Mouse (Mus musculus): ENCODE data around the gene Hoxd10. TPM values are rescaled to one million over a fixed set of nuclear protein-coding genes. Genes with fewer than 3 reads are reported as not detected.

Hoxd10 gene
- total RNA-seq, 2 experiments from 2014 or later: 3.0 to 4.9 TPM

DNA sequence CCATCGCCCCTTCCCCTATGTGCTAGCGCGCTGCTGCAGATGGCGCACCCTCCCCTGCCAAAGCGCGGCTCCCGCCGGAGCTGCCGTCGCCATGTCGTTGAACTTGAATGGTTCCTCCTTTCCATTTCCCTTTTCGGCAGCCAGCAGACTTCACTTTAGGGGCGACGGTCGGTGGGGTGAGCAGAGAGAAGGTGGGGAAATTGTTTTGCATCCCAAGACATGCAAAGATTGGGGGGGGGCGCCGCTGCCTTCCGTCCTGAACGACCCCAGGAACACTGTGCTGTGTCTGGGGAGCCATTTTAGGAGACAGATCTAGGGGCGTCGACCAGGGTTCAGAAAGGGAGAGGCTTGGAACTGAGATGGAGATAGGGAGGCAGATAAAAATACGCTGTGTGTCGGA is 11.7 kb upstream of the Hoxd10 start:
- DNase-seq (ENCODE audit: low spot score in 2 of 2): no peak

DNA sequence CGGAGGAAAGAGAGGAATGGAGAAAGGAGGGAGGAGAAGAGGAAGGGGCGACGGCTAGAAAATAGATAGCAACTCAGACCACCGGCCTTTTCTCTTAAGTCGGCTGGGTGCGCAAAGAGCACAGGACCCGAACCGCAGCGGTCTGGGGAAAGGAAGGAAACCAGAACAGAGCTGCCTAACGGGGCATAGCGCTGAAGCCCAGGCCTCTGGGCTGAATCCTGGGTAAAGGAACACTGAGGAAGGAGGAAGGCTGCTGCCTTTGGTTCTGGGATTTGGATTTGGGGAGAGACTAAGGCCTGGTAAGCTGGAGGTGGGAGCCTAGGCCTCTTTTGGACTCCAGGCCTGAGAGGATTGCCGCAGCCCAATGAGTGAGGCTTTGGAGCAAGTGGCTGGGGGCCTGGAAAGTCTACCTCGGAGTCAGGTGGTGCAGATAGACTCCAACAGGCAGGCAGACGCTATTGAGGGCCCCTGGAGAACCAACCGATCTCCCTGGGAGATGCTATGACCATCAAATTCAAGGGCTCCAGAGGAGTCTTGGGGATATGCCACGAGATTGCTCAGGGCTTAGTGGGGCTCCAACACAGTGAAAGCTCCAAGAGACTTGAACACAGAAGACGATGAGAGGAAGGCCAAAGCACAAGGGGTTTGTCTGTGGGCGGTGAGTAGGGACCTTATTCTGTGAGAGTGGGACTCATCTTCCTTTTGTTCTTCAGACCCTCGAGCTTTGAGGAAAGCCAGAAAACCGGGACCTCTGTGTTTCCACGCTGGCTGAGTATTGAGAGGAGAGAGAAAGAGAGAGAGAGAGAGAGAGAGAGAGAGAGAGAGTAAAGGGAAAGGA is 10.9 kb upstream of the Hoxd10 start:
- no peak for DNase-seq (ENCODE audit: low spot score in 2 of 2)

DNA sequence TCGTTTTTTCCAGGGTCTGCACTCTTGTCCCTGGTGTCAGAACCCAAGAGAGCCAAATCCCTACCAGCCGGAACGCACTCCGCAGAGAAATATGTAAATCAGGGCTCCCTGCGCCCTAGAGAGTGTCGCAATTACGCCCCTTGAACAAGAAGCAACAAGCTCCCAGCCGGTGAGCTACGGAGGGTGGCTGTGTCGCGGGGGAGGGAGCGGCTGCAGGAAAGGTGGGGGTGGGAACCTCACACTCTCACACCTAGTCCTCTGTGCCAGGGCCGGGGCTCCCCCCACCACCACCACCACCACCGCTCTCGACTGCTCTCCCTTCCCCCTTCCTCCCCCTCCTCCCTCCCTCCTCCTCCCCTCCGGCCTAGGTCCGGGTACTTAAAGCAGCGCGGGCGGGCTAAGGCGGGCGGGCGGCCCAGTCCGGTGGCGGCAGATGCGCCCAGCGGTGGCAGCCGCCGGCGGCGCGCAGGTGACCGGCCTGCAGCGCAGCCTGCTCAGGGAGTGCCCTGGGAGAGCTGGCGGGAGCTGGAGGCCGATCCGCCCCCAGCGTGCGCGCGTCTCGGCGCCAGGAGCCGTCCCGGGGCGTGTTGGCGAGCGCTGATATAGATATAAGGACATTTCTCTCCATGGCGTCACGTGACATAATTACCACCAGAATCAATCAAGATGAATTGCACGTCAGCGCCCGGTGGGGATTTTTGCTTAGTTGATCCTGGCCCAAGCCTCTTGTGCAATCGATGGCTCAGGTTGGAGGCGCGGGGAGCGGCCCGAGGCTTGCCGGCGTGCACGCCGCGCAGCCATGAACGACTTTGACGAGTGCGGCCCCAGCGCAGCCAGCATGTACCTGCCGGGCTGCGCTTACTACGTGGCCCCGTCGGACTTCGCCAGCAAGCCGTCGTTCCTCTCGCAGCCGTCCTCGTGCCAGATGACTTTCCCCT is 9.9 kb upstream of the Hoxd10 start:
- DNase-seq (ENCODE audit: low spot score in 2 of 2): no peak

DNA sequence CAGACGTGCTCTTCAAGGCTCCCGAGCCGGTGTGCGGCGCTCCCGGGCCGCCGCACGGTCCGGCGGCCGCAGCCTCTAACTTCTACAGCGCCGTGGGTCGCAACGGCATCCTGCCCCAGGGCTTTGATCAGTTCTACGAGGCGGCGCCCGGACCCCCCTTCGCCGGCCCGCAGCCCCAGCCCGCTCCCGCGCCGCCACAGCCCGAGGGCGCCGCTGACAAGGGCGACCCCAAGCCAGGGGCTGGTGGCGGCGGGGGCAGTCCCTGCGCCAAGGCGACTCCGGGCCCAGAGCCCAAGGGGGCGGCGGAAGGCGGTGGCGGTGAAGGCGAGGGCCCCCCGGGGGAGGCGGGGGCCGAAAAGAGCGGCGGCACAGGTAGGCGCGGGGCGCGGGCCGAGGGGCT is 8.9 kb upstream of the Hoxd10 start:
- DNase-seq (ENCODE audit: low spot score in 2 of 2): no peak

DNA sequence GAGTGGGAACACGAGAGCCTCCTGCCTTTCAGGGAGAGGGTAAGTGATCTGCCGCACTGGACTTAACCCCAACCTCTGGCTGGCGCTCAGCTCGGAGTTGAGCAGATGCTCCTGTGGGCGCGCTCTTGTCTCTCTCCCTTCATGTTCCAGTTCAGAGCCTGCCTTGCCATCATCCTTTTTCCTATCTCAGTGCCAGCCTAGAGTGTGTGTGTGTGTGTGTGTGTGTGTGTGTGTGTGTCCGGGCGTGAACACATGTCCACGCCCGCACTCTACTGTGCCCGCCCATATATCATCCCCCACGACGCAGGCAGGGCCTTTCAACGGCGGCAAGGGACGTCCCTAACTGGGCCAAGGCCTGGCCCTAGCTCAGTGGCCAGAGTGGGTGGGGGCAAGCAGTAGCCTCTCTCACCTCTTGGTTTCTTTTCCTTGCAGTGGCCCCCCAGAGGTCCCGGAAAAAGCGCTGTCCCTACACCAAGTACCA is 8.2 kb upstream of the Hoxd10 start:
- no peak for DNase-seq (ENCODE audit: low spot score in 2 of 2)

DNA sequence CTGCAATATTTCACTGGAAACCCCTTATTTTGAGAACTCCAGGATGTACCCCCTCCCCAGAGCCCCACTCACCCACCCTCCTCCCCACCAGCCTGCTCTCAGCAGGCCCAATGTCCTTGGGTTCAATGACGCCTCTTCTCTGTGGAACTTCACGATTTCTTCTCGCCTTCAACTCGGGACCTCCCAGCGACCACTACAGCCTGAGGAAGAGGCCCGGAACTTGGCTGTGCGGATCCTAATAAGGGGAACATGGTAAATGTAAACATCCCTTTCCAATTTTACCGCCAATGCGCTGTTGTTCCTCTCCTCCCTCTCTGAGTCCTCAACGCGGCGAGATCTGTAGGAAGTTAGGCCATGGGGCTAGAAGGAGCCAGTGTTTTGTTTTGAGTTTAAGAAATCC is 7.6 kb upstream of the Hoxd10 start:
- DNase-seq (ENCODE audit: low spot score in 2 of 2): no peak

DNA sequence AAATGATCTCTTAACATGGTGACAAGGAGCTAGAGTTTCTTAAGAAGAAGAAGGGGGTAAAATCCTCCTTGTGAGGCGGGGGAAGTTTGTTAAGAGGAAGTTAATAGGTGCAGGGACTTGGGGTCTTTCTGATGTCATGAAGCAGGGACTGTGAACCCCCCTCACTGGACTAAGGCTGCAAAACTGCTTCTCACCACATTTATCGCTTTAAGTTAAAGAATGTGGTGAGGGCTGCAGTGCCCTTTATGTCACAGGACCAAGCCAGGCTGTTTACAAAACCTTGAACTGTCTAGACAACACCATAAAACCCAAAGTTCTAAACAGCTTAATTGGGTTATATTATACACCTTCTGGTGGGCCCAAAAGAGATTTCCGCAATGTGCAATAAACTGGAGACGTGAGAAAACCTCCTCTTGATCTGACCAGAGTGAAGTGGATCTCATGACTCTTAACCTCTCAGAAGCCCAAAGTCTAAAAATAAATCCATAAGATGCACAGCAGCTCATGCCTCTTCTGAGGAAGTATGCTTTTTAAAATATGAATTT is 6.6 kb upstream of the Hoxd10 start:
- DNase-seq (ENCODE audit: low spot score in 2 of 2): no peak

DNA sequence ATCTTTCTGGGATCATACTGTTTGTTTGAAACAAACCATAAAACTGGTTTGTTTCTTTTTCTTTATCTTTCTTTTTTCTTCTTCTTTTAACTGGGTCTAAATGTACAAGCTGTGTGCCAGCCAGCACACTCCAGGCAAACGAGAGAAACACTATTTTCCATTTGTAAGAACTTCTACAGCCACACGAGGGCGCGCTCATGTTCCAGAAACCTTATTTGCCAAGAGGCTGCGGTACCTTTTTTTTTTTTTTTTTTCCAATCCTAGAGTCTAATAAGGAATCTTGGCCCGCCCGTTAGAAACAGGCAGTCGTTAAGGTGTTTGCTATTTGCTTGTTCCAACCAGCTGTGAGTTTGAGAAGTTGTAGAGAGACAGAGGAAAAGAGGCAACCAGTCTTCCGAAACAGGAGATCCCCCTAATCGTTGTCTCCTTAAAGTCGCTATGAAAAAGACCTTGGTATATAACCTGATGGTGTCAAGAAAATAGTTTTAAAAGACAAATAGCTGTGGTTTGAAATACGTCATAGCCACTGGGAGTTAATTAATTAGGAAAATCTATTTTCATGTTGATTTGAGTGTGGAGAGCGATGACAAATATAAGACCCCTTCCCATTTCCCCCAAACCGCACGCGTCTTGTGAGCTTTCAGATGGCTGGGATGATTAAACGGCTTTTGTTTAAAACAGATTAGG is 5.3 kb upstream of the Hoxd10 start:
- DNase-seq (ENCODE audit: low spot score in 2 of 2): no peak

DNA sequence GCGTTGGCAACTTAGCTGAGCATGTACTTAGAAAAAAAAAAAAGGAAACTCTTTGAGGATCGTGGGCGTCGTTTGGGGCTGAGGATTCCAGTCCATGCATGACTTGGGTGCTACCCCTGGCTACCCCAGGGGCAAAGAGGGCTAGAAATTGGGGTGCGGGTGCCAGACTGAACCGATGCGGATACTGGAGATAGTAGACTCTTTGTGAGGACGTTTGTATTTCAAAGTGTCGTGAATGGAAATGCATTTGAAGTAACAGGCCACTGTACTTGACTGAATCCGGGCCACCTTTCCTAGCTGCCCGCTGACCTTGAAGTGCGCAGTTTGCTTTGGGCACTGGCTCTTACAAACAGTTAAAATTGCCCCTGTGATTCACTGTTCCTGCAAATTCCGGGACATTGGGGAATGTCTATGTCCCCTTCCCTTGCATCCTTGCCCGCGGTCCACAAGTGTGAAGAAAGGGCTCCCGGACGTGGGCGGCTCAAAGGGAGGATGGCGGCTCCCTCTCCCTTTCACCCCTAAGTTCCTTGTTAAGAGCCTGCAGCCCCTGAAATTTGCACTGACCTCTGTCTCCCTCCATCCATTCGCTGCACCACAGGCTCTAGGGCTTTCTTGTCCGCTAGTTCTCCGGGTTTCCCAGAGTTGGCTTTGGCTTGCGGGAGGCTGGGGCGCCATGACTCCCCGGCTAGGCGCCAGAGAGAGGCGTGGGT is 4.6 kb upstream of the Hoxd10 start:
- no peak for DNase-seq (ENCODE audit: low spot score in 2 of 2)

DNA sequence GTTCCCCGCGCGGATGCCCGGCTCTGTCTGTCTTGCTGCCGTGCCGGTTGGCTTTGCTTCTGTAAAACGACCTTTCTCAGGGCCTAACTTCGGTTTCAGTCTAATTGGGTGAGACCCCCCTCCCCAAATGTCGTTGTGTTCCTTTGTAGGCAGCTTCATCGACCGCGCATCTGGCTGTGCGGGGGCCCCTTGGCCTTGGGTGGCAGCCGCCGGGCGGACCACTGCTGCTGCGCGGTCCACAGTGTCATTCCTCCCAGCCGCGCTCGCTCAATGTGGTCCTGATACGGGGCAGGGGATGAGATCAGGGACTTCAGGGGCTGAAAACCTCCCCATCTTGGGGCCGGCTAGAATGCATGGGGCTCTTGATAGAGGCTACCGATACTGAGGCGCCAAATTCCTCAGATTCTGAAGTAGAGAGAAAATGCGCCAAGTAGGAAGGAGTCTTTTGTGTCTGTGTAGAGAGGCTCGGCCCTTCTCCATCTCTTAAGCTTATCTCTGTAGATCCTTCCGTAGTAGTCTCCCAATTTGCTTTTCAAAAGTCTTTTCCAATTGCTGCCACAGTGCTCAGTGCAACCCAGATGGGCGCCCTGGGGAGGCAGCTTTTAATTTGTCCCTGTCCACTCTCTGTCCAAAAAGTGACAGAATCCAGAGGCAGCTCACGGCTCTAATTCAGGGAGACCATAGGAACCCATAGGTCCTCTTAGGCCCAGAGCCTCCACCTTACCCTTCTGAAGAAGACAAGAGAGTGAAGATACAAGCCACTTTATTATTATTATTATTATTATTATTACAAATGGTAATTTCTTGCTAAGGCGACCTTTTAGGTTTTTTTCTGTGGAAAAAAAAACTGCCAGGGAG is 3.8 kb upstream of the Hoxd10 start:
- no peak for DNase-seq (ENCODE audit: low spot score in 2 of 2)

DNA sequence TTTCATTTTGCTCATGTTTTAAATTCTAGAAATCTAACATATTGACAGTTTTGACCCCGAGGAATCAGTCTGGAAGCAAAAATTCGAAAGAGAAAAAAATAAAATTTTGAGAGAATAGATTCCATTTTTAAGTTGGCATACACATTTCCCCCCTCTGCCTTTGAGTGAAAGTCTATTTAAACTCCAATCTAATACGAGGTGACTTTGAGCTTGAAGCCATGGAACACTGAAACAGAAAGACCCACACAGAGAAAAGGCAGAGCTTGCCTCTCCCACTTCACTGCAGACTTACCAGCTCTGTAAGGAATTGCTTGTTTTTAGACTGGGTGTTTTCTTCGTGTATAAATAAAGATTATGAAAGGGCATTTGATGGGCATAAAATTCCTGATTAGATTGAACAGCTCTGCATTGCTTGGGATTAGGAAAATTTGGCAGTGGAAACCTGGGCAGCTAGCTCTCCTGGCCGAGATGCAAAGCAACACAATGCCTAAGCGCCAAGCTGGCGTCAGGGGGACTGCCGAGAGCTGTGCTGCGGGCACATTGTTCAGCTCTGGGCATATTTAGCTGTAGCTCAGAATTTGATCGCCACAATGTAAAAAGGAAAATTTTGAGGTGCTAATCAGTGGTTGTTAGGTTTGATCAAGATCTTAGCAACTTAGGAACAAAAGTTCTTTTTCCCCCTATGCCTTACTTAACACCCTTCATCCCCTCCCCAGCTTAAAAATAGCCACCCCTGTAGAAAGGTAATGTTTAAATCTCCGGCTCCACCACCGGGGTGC is 2.7 kb upstream of the Hoxd10 start:
- no peak for DNase-seq (ENCODE audit: low spot score in 2 of 2)

DNA sequence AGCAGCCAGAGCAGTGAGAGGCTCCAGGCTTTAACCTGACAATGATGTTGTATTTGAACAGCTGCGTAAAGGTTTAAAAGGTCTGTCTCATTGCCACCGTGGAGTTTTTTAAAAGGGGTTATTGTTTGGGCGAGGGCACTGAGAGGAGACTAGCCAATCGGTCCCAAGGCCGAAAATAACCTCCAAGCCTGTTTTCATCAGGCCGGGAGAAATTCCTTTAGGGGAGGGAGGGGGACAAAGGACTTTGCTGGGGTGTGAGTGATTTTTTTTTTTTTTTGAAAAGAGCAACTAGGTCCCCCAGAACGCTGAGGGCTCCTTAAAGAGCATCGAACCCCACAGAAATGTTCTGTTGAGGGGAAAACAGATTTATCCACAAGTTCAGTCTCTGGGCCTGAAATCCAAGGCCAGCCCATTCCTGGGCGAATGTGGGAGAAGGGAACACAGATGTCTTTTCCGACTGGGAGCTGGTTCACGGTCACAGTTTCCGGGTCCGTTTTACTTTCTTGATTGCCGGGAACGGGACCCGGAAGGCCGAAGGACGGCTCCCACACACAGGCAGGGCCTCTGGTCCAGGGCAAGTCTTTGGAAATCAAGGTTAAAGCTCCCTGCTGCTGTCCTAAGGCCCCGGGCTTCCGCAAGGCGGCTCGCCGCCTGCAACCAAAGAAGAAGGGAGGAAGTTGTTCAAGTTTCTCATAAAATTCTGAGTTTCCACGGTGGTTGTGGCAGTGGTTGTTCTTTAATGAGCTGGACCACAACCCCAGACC is 2.0 kb upstream of the Hoxd10 start:
- no peak for DNase-seq (ENCODE audit: low spot score in 2 of 2)

DNA sequence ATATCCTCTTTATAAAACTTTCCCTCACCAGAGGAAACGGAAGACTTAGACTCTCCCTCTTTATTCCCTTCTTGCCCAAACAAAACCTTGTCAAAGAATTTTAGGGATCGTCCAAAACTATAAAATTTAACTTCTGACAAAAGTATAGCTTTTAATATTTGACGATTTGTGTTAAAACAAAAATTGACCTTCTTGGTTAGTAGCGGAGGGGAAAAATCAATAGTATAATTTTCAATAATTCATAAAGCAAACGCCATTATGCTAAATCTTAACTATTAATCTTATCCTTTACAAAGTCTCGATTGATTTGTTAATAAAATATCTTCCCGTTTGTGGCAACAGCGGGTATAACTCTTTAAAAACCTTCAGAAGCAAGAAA is 1.4 kb upstream of the Hoxd10 start:
- no peak for DNase-seq (ENCODE audit: low spot score in 2 of 2)

DNA sequence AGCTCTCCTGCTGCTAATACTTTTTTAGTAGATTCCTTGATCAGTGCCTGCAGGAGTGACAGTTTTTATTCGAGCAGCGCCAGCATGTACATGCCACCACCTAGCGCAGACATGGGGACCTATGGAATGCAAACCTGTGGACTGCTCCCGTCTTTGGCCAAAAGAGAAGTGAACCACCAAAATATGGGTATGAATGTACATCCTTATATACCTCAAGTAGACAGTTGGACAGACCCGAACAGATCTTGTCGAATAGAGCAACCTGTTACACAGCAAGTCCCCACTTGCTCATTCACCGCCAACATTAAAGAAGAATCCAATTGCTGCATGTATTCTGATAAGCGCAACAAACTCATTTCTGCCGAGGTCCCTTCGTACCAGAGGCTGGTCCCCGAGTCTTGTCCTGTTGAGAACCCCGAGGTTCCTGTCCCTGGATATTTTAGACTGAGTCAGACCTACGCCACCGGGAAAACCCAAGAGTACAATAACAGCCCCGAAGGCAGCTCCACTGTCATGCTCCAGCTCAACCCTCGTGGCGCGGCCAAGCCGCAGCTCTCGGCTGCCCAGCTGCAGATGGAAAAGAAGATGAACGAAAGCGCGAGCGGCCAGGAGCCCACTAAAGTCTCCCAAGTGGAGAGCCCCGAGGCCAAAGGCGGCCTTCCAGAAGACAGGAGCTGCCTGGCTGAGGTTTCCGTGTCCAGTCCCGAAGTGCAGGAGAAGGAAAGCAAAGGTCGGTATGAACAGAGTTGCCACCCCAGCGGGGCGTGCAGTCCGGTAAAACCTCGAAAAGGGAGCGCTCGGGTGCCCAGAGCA is 477 bp downstream of the Hoxd10 start:
- peak in 1 of 2 experiments; percentile 24 for DNase-seq (ENCODE audit: low spot score in 2 of 2)

DNA sequence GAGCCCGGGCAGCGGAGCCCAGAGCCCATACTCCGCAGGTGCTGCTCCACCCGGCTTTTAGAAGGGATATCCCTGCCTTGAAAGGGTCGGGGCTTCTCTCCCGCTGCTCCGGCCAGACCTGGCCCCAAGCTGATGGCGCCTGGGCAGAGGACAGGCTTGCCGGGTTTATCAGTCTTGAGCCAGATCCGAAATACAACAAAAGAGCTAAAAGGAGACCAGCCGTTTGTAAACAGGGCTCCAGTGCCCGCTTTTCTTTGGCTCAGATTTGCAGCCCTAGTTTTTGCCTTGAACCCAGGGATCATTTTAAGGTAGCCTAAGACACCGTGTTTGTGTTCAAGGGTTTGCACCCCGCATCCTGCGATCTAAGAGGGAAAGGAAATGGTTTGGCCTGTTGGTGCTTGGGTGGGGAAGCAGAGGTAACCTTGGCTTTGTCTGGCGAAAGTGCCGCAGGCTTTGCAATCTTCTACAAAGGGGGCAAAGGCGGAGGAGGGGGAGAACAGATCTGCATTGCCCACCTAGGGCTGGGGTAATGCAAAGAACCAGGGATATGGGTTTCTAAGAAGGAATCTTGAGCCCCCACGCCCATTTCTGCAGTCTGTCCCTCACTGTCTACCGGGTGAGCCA is 1.2 kb downstream of the Hoxd10 start:
- no peak for DNase-seq (ENCODE audit: low spot score in 2 of 2)

DNA sequence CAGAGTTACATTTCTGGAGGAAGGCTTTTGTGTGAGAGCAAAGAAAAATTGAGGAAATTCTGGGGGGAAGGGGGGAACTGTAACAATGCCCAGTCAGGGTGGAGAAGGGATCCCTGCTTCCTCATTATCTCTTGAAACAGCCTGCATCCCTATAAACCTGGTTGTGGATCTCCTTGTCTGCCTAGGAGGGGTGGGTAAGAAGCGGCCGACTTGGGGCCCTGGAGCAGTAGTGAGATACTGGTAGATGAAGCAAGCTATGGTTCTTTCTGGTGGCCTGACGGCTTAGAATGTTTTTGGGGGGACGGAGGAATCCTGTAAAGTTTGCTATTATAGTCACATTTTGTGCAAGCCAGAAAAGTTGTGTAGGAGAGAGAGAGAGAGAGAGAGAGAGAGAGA is 1.7 kb downstream of the Hoxd10 start:
- DNase-seq (ENCODE audit: low spot score in 2 of 2): no peak

DNA sequence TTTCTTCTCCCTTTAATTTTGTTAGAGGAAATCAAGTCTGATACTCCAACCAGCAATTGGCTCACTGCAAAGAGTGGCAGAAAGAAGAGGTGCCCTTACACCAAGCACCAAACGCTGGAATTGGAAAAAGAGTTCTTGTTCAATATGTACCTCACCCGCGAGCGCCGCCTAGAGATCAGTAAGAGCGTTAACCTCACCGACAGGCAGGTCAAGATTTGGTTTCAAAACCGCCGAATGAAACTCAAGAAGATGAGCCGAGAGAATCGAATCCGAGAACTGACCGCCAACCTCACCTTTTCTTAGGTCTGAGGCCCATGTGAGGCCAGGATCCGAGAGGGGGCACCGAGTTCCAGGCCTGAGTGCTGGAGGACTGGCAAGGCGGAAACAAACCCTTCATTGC is 2.3 kb downstream of the Hoxd10 start:
- DNase-seq (ENCODE audit: low spot score in 2 of 2): peak in 1 of 2 experiments; percentile 23

Data from gastrocnemius, postnatal 4 days (tissue).